Mouse (Mus musculus): ENCODE data around the gene Plekhf1. TPM values are rescaled to one million over a fixed set of nuclear protein-coding genes. Genes with fewer than 3 reads are reported as not detected.

Plekhf1 gene
- polyA plus RNA-seq, 1 experiment from 2014 or later: 4.8 TPM

GRCm38 (mm10) chr7:38179896-38180295, 47.9 kb downstream of the Plekhf1 start:
- DNase-seq (ENCODE audit: low spot score) (no peak), ATAC-seq (replicated peaks; ENCODE audit: low FRiP score, low read depth) (no peak)
- Histone ChIP-seq H3K4me1 (replicated peaks; ENCODE audit: insufficient read depth, low read length) (peaks cover 9% of the 10 kb centered on the region), H3K4me2 (ENCODE audit: low read length) (no peak overlapping the region), H3K9ac (ENCODE audit: low read depth, low read length) (no peak overlapping the region), H3K27me3 (ENCODE audit: insufficient read depth, low read length) (no peaks in the 10 kb centered on the region), H3K36me3 (ENCODE audit: insufficient read depth, low read length) (no peaks in the 10 kb centered on the region), H3K4me3 (replicated peaks; ENCODE audit: low read depth, low read length) (no peak overlapping the region), H3K9me3 (replicated peaks; ENCODE audit: low read length) (no peaks in the 10 kb centered on the region), H3K27ac (no peak overlapping the region)
- TF ChIP-seq CTCF (IDR thresholded peaks at IDR 0.05; ENCODE audit: low read depth): no peak
- WGBS: 68% methylated on average over 3 of the region's 3 CpGs

GRCm38 (mm10) chr7:38176056-38176455, 51.8 kb downstream of the Plekhf1 start:
- Histone ChIP-seq H3K4me2 (ENCODE audit: low read length) (no peak overlapping the region), H3K9ac (ENCODE audit: low read depth, low read length) (no peak overlapping the region), H3K27me3 (ENCODE audit: insufficient read depth, low read length) (no peaks in the 10 kb centered on the region), H3K9me3 (replicated peaks; ENCODE audit: low read length) (no peaks in the 10 kb centered on the region), H3K4me3 (replicated peaks; ENCODE audit: low read depth, low read length) (no peak overlapping the region), H3K4me1 (replicated peaks; ENCODE audit: insufficient read depth, low read length) (0 out of 2 replicates have a peak, but pooled peaks cover 4% of the 10 kb centered on the region), H3K27ac (no peak overlapping the region), H3K36me3 (ENCODE audit: insufficient read depth, low read length) (no peaks in the 10 kb centered on the region)
- 70% methylated on average over 3 of the region's 3 CpGs for WGBS
- TF ChIP-seq CTCF (IDR thresholded peaks at IDR 0.05; ENCODE audit: low read depth): no peak
- ATAC-seq (replicated peaks; ENCODE audit: low FRiP score, low read depth): no peak
- no peak for DNase-seq (ENCODE audit: low spot score)

- no peak for TF ChIP-seq CTCF (IDR thresholded peaks at IDR 0.05; ENCODE audit: low read depth)
- H3K4me3 ChIP-seq (replicated peaks; ENCODE audit: low read depth, low read length): peak overlapping the region; percentile 17; the same call in 1 of the 2 replicates
- no peak overlapping the region for H3K27ac ChIP-seq
- 0 out of 2 replicates have a peak, but pooled peaks cover 4% of the 10 kb centered on the region for H3K4me1 ChIP-seq (replicated peaks; ENCODE audit: insufficient read depth, low read length)
- H3K9me3 ChIP-seq (replicated peaks; ENCODE audit: low read length): no peaks in the 10 kb centered on the region
- H3K9ac ChIP-seq (ENCODE audit: low read depth, low read length): peak overlapping the region; percentile 38
- H3K36me3 ChIP-seq (ENCODE audit: insufficient read depth, low read length): no peaks in the 10 kb centered on the region
- ATAC-seq (replicated peaks; ENCODE audit: low FRiP score, low read depth) (no peak; the same call in 1 of the 2 replicates), DNase-seq (ENCODE audit: low spot score) (peak; percentile 36)
- H3K27me3 ChIP-seq (ENCODE audit: insufficient read depth, low read length): no peaks in the 10 kb centered on the region
- peak overlapping the region; percentile 52 for H3K4me2 ChIP-seq (ENCODE audit: low read length)
- 17% methylated on average over 31 of the region's 31 CpGs for WGBS
Measured at GRCm38 (mm10) chr7:38174321-38175148, 53.3 kb downstream of the Plekhf1 start.

GRCm38 (mm10) chr7:38173871-38174270, 53.9 kb downstream of the Plekhf1 start:
- peak overlapping the region; percentile 38 for H3K9ac ChIP-seq (ENCODE audit: low read depth, low read length)
- TF ChIP-seq CTCF (IDR thresholded peaks at IDR 0.05; ENCODE audit: low read depth): no peak
- no peak for ATAC-seq (replicated peaks; ENCODE audit: low FRiP score, low read depth)
- WGBS: 27% methylated on average over 14 of the region's 14 CpGs
- H3K36me3 ChIP-seq (ENCODE audit: insufficient read depth, low read length): no peaks in the 10 kb centered on the region
- DNase-seq (ENCODE audit: low spot score): no peak
- no peaks in the 10 kb centered on the region for H3K9me3 ChIP-seq (replicated peaks; ENCODE audit: low read length)
- no peak overlapping the region for H3K27ac ChIP-seq
- 0 out of 2 replicates have a peak, but pooled peaks cover 4% of the 10 kb centered on the region for H3K4me1 ChIP-seq (replicated peaks; ENCODE audit: insufficient read depth, low read length)
- H3K4me2 ChIP-seq (ENCODE audit: low read length): peak overlapping the region; percentile 52
- peak overlapping the region; percentile 17; the same call in 1 of the 2 replicates for H3K4me3 ChIP-seq (replicated peaks; ENCODE audit: low read depth, low read length)
- H3K27me3 ChIP-seq (ENCODE audit: insufficient read depth, low read length): no peaks in the 10 kb centered on the region

- Histone ChIP-seq H3K27ac (no peak overlapping the region), H3K4me1 (replicated peaks; ENCODE audit: insufficient read depth, low read length) (no peaks in the 10 kb centered on the region), H3K36me3 (ENCODE audit: insufficient read depth, low read length) (no peaks in the 10 kb centered on the region), H3K4me3 (replicated peaks; ENCODE audit: low read depth, low read length) (no peak overlapping the region), H3K4me2 (ENCODE audit: low read length) (peak overlapping the region; percentile 38; the same call in 1 of the 2 replicates), H3K9ac (ENCODE audit: low read depth, low read length) (no peak overlapping the region), H3K27me3 (ENCODE audit: insufficient read depth, low read length) (no peaks in the 10 kb centered on the region), H3K9me3 (replicated peaks; ENCODE audit: low read length) (no peaks in the 10 kb centered on the region)
- TF ChIP-seq CTCF (IDR thresholded peaks at IDR 0.05; ENCODE audit: low read depth): peak; percentile 78
- ATAC-seq (replicated peaks; ENCODE audit: low FRiP score, low read depth) (no peak), DNase-seq (ENCODE audit: low spot score) (peak; percentile 85)
- WGBS: 14% methylated on average over 11 of the region's 11 CpGs
Measured at GRCm38 (mm10) chr7:38167724-38168141, 60.1 kb downstream of the Plekhf1 start.

Other genes with a start within 250 kb of the Plekhf1 start
- 52.1 and 57.9 TPM in 2 replicates for gene Uri1, start 204.5 kb downstream of the Plekhf1 start, polyA plus RNA-seq (2015; fragmentation: Nextera tagmentation; extraction: Ambion mirVana)
- gene Ccne1, start 120.5 kb downstream of the Plekhf1 start, polyA plus RNA-seq (2015; fragmentation: Nextera tagmentation; extraction: Ambion mirVana): 20.2 and 24.2 TPM in 2 replicates
- 18.5 and 20.9 TPM in 2 replicates for gene 1600014C10Rik, start 44.8 kb downstream of the Plekhf1 start, polyA plus RNA-seq (2015; fragmentation: Nextera tagmentation; extraction: Ambion mirVana)
- gene Pop4, start 43.4 kb upstream of the Plekhf1 start, polyA plus RNA-seq (2015; fragmentation: Nextera tagmentation; extraction: Ambion mirVana): 46.3 and 48.7 TPM in 2 replicates

Measured in kidney, postnatal 0 days (tissue).